Mouse (Mus musculus): Measurements from ENCODE around the gene Parp8.

DNA sequence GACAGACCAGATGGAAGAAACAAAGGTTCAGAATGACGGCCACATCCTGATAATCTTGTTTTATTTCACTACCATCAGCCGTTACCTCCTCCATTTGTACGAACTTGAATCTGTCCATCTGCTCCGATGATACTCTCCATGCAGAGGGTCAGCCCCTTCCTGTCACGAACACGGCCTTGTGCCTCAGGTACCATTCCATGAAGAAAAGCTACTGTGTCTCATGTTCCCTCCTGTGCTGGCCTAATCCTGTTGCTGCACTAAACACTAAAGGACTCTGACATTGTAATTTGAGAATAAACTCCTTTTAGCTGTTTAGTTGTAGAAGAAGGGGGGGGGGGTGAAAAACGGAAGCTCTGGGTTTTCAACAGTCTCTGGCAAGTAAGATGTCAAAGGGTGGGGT is 33.8 kb downstream of the Parp8 start:
- TF ChIP-seq EP300 (IDR thresholded peaks at IDR 0.05; ENCODE audit: insufficient read depth, low read depth, low read length), result no peak
- TF ChIP-seq POLR2A (IDR thresholded peaks at IDR 0.05; ENCODE audit: insufficient read depth, low read depth, low read length), result no peak

All from heart, adult 2 months (tissue).